Mouse (Mus musculus): Measurements from ENCODE around the gene Mpv17.
A peak's percentile ranks its signal among the peaks of the same experiment; 100 is the strongest.

DNA sequence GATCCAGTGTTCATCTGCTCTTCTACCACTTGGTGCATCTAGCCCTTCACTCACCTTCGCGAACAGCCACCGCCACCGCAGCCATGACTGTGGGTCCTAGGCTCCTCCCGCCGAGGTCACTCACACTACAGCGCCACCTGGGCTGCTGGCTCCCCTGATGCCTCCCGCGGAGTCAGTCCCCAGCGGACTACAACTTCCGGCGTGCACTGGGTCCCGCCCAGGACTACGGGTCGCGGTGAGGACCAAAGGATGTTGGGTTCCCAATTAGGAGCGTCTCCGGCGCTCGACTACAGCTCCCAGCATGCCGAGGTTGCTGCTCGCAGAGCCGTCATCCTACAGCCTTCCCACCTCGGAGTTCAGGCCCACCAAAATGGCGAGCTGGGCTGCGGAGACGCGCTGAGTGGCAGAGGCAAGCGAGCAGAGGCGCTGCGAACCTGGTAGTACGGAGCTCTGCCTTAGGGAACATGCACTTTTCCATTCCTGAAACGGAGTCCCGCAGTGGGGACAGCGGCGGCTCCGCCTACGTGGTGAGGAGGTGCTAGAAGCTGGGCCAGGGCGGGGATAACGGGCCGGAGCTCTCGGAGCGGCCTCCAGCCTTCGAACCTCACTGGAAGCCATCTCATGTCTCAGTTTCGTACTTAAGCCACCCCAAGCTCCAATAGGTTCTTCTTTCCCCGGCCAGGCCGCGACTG, 39.0 kb upstream of the Mpv17 start, which contains the start of the genes Snx17 and Eif2b4:
- peak; percentile 60; the same call in 1 of the 2 replicates for TF ChIP-seq CTCF (IDR thresholded peaks at IDR 0.05; ENCODE audit: borderline replicate concordance, control insufficient read depth, extremely low read depth, insufficient read depth, low read length, poor library complexity)
- peak; percentile 76 for TF ChIP-seq POLR2A (IDR thresholded peaks at IDR 0.05; ENCODE audit: control insufficient read depth, extremely low read depth, insufficient read depth, low read length, poor library complexity)
